Mouse (Mus musculus) forebrain, embryonic 12.5 days (tissue): ENCODE results near the gene Gjc3. TPM values are rescaled to one million over a fixed set of nuclear protein-coding genes. Genes with fewer than 3 reads are reported as not detected.

Experiments
- ATAC-seq: fragments of 200-750 bp; cut with Nextera tagmentation; 2 replicates; pipeline ENCODE4 v1.8.0; 2017; ENCODE audit warnings: moderate TSS enrichment; ENCODE audit not compliant: low FRiP score
- H3K27ac ChIP-seq: fragments of 300-500 bp; sonication (generic); 2 replicates; pipeline ENCODE4 v1.5.1; 2016; ENCODE audit warnings: mild to moderate bottlenecking
- H3K27me3 ChIP-seq: fragments of 300-500 bp; sonication (generic); 2 replicates; pipeline ENCODE4 v1.6.1; 2016; ENCODE audit warnings: mild to moderate bottlenecking
- H3K36me3 ChIP-seq: fragments of 300-500 bp; sonication (generic); replicated peaks from 2 replicates; pipeline ENCODE4 v1.6.1; 2016; ENCODE audit warnings: mild to moderate bottlenecking
- H3K4me1 ChIP-seq: fragments of 300-500 bp; sonication (generic); 2 replicates; pipeline ENCODE4 v1.6.1; 2016
- H3K4me2 ChIP-seq: fragments of 300-500 bp; sonication (generic); 2 replicates; pipeline ENCODE4 v1.6.1; 2016; ENCODE audit warnings: mild to moderate bottlenecking, moderate library complexity
- H3K4me3 ChIP-seq: fragments of 300-500 bp; sonication (generic); replicated peaks from 2 replicates; pipeline ENCODE4 v1.5.1; 2016; ENCODE audit warnings: mild to moderate bottlenecking
- H3K9ac ChIP-seq: fragments of 300-500 bp; sonication (generic); 2 replicates; pipeline ENCODE4 v1.6.1; 2016; ENCODE audit warnings: mild to moderate bottlenecking
- H3K9me3 ChIP-seq: fragments of 300-500 bp; sonication (generic); 2 replicates; pipeline ENCODE4 v1.6.1; 2016
- WGBS: fragments of 180-500 bp; shearing (Covaris S2); methylation state at CpG from one replicate; pipeline ENCODE4 v1.1.7; 2016; 5-methylcytosine and 5-hydroxymethylcytosine counted together
- polyA plus RNA-seq: library from polyadenylated mRNA; unstranded; fragments of >200 nt; fragmentation: Nextera tagmentation; extraction: Ambion mirVana; gene quantifications from 2 replicates; pipeline ENCODE4 v1.2.1, GENCODE M21; 2016

Gene Gjc3
- not detected in 2 replicates for polyA plus RNA-seq

- H3K9ac ChIP-seq = no peak within 1 kb of the TSS
- no peaks in the 10 kb centered on the region for H3K9me3 ChIP-seq
- H3K4me1 ChIP-seq = no peaks in the 10 kb centered on the region
- H3K27ac ChIP-seq = no peak within 1 kb of the TSS
- no peak within 1 kb of the TSS for H3K4me3 ChIP-seq
- H3K36me3 ChIP-seq = no peaks in the 10 kb centered on the region
- H3K27me3 ChIP-seq = no peaks in the 10 kb centered on the region
- no peak within 1 kb of the TSS for H3K4me2 ChIP-seq
- WGBS = 58% methylated on average over 8 of the region's 8 CpGs
- ATAC-seq = no peak
Observed at GRCm38 (mm10) chr5:137962945-137963344, at the start of gene Gjc3. Gjc3 (minus strand) TSS chr5:137963098.

GRCm38 (mm10) chr5:138012382-138012781, 49.5 kb upstream of the Gjc3 start:
- Histone ChIP-seq H3K9ac (no peak overlapping the region), H3K4me2 (no peak overlapping the region)
- 94% methylated on average over 5 of the region's 5 CpGs for WGBS

DNA sequence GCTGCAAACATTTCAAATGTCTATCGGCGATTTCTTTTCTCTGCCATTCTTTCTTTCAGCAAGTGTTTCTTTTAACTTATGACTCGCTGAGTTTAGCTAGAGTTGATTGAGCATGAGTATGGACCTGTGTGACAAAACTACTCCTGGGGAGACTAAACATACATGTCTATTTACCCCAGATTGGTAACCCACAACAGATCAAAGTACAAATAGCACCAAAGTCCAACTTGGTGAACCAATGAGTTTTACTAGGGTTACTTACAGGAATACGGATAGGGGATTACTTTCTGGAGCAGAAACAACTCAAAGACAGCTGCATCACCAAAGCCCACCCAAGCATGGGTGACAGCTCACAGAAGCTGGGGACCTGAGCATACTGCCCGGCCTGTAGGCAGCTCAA, 46.5 kb upstream of the Gjc3 start:
- Histone ChIP-seq H3K4me2 (no peak overlapping the region), H3K4me3 (no peak overlapping the region), H3K9me3 (0 out of 2 replicates have a peak, but pooled peaks cover 3% of the 10 kb centered on the region), H3K9ac (no peak overlapping the region), H3K27ac (no peak overlapping the region), H3K36me3 (no peaks in the 10 kb centered on the region), H3K4me1 (no peaks in the 10 kb centered on the region), H3K27me3 (no peaks in the 10 kb centered on the region)
- WGBS = 91% methylated on average over 5 of the region's 5 CpGs
- no peak for ATAC-seq

More at GRCm38 (mm10) chr5:138012382-138012781, 49.5 kb upstream of the Gjc3 start:
- H3K36me3 ChIP-seq = no peaks in the 10 kb centered on the region
- no peak overlapping the region for H3K27ac ChIP-seq
- ATAC-seq = no peak
- no peak overlapping the region for H3K4me3 ChIP-seq
- H3K27me3 ChIP-seq = no peaks in the 10 kb centered on the region
- H3K9me3 ChIP-seq = no peaks in the 10 kb centered on the region
- no peaks in the 10 kb centered on the region for H3K4me1 ChIP-seq

GRCm38 (mm10) chr5:137986351-137986750, 23.5 kb upstream of the Gjc3 start:
- H3K36me3 ChIP-seq = no peaks in the 10 kb centered on the region
- H3K9ac ChIP-seq = no peak overlapping the region
- H3K4me2 ChIP-seq = no peak overlapping the region
- 0 out of 2 replicates have a peak, but pooled peaks cover 4% of the 10 kb centered on the region for H3K9me3 ChIP-seq
- no peak for ATAC-seq
- H3K4me3 ChIP-seq = no peak overlapping the region
- no peaks in the 10 kb centered on the region for H3K4me1 ChIP-seq
- no peak overlapping the region for H3K27ac ChIP-seq
- WGBS = 91% methylated on average over 1 of the region's 1 CpGs
- H3K27me3 ChIP-seq = no peaks in the 10 kb centered on the region

DNA sequence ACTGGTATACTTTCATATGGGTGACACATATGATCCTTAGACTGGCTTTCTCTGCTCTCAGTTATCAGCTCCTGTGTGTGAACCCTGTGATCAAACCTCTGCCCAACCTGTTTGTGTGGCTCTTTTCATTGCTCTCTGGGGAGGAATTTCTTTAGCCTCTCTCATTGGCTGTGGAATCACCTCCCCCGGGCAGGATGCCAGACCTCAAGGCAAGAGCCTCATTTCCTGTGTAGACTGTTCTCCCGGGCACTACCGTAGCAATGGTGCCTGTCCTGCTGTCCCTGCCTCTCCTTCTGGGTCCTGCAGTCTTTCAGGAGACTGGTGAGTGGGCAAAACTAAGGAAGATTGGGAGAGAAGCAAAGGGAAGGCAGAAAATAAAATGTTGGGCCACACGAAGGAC, 18.4 kb upstream of the Gjc3 start, which contains the start of gene Azgp1:
Gene Azgp1 (plus strand): TSS at position 221 of the 400 bp plus-strand sequence.
- ATAC-seq = no peak
- H3K27me3 ChIP-seq = no peaks in the 10 kb centered on the region
- no peaks in the 10 kb centered on the region for H3K4me1 ChIP-seq
- H3K4me3 ChIP-seq = no peak within 1 kb of the TSS
- H3K4me2 ChIP-seq = no peak within 1 kb of the TSS
- H3K9ac ChIP-seq = no peak within 1 kb of the TSS
- H3K9me3 ChIP-seq = 0 out of 2 replicates have a peak, but pooled peaks cover 4% of the 10 kb centered on the region
- 87% methylated on average over 4 of the region's 4 CpGs for WGBS
- no peak within 1 kb of the TSS for H3K27ac ChIP-seq
- no peaks in the 10 kb centered on the region for H3K36me3 ChIP-seq

DNA sequence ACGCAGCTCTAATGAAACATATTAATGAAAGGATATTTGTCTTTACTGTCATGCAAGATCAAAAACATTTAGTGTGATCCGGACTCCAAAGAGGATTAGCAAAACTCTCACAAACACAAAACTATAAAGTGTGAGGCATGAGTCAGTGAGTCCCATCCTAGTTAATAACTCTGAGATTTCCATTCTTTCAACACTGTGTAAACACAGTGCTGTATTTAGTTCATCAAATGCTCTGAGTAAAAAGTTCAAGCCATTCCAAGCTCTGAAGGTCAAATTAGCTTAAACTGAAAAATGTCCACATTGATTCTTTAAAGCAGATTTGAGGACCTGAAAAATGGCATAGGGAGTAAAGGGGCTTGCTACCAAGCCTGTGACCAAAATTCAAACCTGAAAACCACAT, 16.2 kb upstream of the Gjc3 start:
- Histone ChIP-seq H3K4me1 (no peaks in the 10 kb centered on the region), H3K4me2 (no peak overlapping the region), H3K27me3 (no peaks in the 10 kb centered on the region), H3K9ac (no peak overlapping the region), H3K36me3 (no peaks in the 10 kb centered on the region), H3K9me3 (0 out of 2 replicates have a peak, but pooled peaks cover 4% of the 10 kb centered on the region), H3K27ac (no peak overlapping the region), H3K4me3 (no peak overlapping the region)
- 80% methylated on average over 2 of the region's 2 CpGs for WGBS
- no peak for ATAC-seq

GRCm38 (mm10) chr5:137977291-137977690, 14.4 kb upstream of the Gjc3 start:
- Histone ChIP-seq H3K4me3 (no peak overlapping the region), H3K36me3 (no peaks in the 10 kb centered on the region), H3K27ac (no peak overlapping the region), H3K27me3 (no peaks in the 10 kb centered on the region), H3K4me2 (no peak overlapping the region), H3K4me1 (no peaks in the 10 kb centered on the region), H3K9ac (no peak overlapping the region), H3K9me3 (no peaks in the 10 kb centered on the region)
- 38% methylated on average over 1 of the region's 1 CpGs for WGBS
- no peak for ATAC-seq

DNA sequence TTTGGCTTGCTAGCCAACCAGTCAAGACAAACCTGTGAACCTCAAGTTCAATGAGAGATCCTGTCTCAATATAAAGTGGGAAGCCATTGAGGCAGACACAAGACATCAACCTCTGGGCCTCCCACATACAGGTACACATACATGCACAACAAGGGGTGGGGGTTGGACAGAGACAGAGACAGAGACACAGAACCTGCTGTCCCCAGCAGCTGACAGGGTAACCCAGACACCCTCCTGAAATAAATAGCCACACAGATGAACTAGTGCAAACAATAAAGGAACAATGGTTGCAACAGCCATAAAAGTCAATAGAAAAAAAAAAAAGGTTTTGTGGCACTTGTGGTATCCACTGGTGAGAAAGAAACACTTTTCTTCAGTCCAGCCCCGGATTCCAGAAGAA, 12.5 kb upstream of the Gjc3 start:
- Histone ChIP-seq H3K27ac (no peak overlapping the region), H3K4me3 (no peak overlapping the region), H3K9ac (no peak overlapping the region), H3K27me3 (no peaks in the 10 kb centered on the region), H3K4me2 (no peak overlapping the region), H3K36me3 (no peaks in the 10 kb centered on the region), H3K9me3 (no peaks in the 10 kb centered on the region), H3K4me1 (no peaks in the 10 kb centered on the region)
- 58% methylated on average over 1 of the region's 1 CpGs for WGBS
- no peak for ATAC-seq

DNA sequence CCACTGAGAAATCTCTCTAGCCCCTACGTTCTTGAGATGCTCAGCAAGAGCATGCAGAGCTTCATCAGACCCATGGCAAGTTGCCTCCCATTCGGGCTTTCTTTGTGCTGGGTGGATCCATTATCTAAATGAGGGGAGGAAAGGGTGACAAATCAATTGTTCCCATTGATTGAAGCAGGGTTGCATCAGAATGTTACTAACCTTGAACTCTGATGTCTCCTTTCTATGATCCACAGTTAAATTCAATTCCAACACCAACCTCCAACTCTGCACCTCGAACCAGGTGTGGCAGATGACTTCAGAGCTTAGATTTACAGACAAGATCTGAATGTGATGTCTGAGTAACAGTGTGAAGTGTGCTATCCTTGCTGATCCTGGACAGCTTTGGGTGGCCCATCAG, 11.8 kb upstream of the Gjc3 start:
- ATAC-seq = no peak
- H3K9ac ChIP-seq = no peak overlapping the region
- no peak overlapping the region for H3K4me2 ChIP-seq
- H3K36me3 ChIP-seq = no peaks in the 10 kb centered on the region
- H3K27ac ChIP-seq = no peak overlapping the region
- no peaks in the 10 kb centered on the region for H3K4me1 ChIP-seq
- 69% methylated on average over 3 of the region's 3 CpGs for WGBS
- H3K9me3 ChIP-seq = no peaks in the 10 kb centered on the region
- H3K4me3 ChIP-seq = no peak overlapping the region
- no peaks in the 10 kb centered on the region for H3K27me3 ChIP-seq

DNA sequence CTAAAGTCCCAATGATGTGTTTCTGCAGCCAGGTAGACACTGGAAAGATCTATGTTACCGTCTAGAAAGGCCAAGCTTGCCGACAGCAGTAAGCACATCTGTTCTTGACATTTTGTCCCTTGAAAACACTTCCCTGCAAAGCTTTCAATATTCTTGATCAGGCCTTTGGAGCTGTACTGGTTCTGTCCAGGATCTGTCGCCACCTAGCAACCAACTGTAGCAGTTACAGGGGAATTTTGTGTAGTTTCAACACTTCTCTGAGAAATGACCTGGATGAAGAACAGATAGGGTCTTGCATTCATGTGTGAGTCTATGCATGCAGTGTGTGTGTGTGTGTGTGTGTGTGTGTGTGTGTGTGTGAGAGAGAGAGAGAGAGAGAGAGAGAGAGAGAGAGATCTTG, 10.8 kb upstream of the Gjc3 start:
- H3K4me2 ChIP-seq = no peak overlapping the region
- no peak overlapping the region for H3K9ac ChIP-seq
- H3K27ac ChIP-seq = no peak overlapping the region
- no peaks in the 10 kb centered on the region for H3K36me3 ChIP-seq
- no peak overlapping the region for H3K4me3 ChIP-seq
- no peaks in the 10 kb centered on the region for H3K4me1 ChIP-seq
- H3K27me3 ChIP-seq = no peaks in the 10 kb centered on the region
- WGBS = 61% methylated on average over 3 of the region's 3 CpGs
- ATAC-seq = no peak
- no peaks in the 10 kb centered on the region for H3K9me3 ChIP-seq

GRCm38 (mm10) chr5:137973161-137973560, 10.3 kb upstream of the Gjc3 start:
- no peak for ATAC-seq
- Histone ChIP-seq H3K4me1 (no peaks in the 10 kb centered on the region), H3K36me3 (no peaks in the 10 kb centered on the region), H3K27ac (no peak overlapping the region), H3K9ac (no peak overlapping the region), H3K4me2 (no peak overlapping the region), H3K4me3 (no peak overlapping the region), H3K27me3 (no peaks in the 10 kb centered on the region), H3K9me3 (no peaks in the 10 kb centered on the region)
- 69% methylated on average over 2 of the region's 2 CpGs for WGBS

DNA sequence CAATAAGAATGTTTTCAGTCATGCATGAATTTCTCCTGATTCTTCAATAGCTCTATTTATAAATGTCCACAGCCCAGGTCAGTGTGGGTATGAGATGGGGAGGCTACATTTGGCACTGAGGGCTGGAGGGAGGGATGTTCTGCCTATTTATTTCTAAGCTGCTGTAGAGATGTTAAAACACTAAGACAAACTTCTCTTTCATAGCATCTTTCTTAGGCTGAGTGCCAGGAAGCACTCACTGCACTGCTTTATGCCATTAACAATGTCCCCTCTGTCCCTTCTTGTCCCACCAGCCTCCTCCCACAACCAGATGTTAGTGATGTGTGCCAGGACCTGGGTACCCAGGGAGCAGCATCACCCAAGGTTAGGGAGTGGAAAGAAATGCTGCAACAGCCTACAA, 3.6 kb upstream of the Gjc3 start:
- no peak for ATAC-seq
- Histone ChIP-seq H3K9ac (no peak overlapping the region), H3K27me3 (no peaks in the 10 kb centered on the region), H3K4me2 (no peak overlapping the region), H3K9me3 (no peaks in the 10 kb centered on the region), H3K4me1 (no peaks in the 10 kb centered on the region), H3K36me3 (no peaks in the 10 kb centered on the region), H3K27ac (no peak overlapping the region), H3K4me3 (no peak overlapping the region)

GRCm38 (mm10) chr5:137956404-137956803, 6.5 kb downstream of the Gjc3 start:
- no peaks in the 10 kb centered on the region; the same call in 1 of the 2 replicates for H3K27me3 ChIP-seq
- WGBS = 91% methylated on average over 3 of the region's 3 CpGs
- no peak overlapping the region for H3K9ac ChIP-seq
- H3K4me1 ChIP-seq = no peaks in the 10 kb centered on the region
- H3K4me3 ChIP-seq = no peak overlapping the region
- H3K4me2 ChIP-seq = no peak overlapping the region
- H3K27ac ChIP-seq = no peak overlapping the region
- H3K9me3 ChIP-seq = no peaks in the 10 kb centered on the region
- H3K36me3 ChIP-seq = no peaks in the 10 kb centered on the region
- ATAC-seq = no peak
